Mouse (Mus musculus) midbrain, embryonic 10.5 days (tissue): ENCODE results near the gene Tns1. TPM values are rescaled to one million over a fixed set of nuclear protein-coding genes. Genes with fewer than 3 reads are reported as not detected.

Experiments
- DNase-seq: peaks from one replicate; pipeline ENCODE4 v3.0.0-alpha.2; 2017; ENCODE audit warnings: low spot score
- H3K27ac ChIP-seq: fragments of 300-500 bp; sonication (generic); replicated peaks from 2 replicates; pipeline ENCODE4 v1.5.1; 2016; ENCODE audit warnings: mild to moderate bottlenecking
- H3K27me3 ChIP-seq: fragments of 300-500 bp; sonication (generic); 2 replicates; pipeline ENCODE4 v1.6.1; 2016; ENCODE audit warnings: low read depth, mild to moderate bottlenecking; ENCODE audit not compliant: poor library complexity, severe bottlenecking
- H3K36me3 ChIP-seq: fragments of 300-500 bp; sonication (generic); 2 replicates; pipeline ENCODE4 v1.6.1; 2016; ENCODE audit warnings: mild to moderate bottlenecking, moderate library complexity
- H3K4me1 ChIP-seq: fragments of 300-500 bp; sonication (generic); 2 replicates; pipeline ENCODE4 v1.6.1; 2016
- H3K4me3 ChIP-seq: fragments of 300-500 bp; sonication (generic); 2 replicates; pipeline ENCODE4 v1.5.1; 2016; ENCODE audit warnings: mild to moderate bottlenecking, moderate library complexity
- H3K9me3 ChIP-seq: fragments of 300-500 bp; sonication (generic); replicated peaks from 2 replicates; pipeline ENCODE4 v1.6.1; 2016; ENCODE audit warnings: mild to moderate bottlenecking
- WGBS: fragments of 180-500 bp; shearing (Covaris S2); methylation state at CpG from one replicate; pipeline ENCODE4 v1.1.7; 2016; 5-methylcytosine and 5-hydroxymethylcytosine counted together
- polyA plus RNA-seq: library from polyadenylated mRNA; unstranded; fragments of >200 nt; fragmentation: Nextera tagmentation; extraction: Ambion mirVana; gene quantifications from 2 replicates; pipeline ENCODE4 v1.2.1, GENCODE M21; 2016

Gene Tns1
- polyA plus RNA-seq, 1 experiment from 2014 or later, result 10.3 TPM

DNA sequence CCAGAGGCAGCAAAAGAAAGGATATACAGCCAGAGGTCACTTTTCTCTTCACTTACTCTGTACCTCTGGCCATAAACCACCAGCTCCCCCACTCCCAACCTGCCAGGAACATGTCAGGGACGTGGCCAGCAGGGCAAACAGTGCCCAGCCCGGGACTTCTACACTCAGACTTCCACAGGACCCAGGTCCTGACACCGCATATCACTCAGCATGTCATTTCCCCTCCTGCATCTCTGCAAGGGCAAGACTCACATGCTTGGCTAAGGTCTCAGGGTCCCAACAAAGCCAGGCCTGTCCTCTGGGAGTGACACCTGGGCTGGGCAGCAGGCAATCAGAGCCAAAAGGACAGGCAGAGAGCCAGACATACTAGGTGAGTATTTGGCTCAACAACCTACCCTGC is 11.2 kb downstream of the Tns1 start:
- H3K4me1 ChIP-seq, result peaks cover 57% of the 10 kb centered on the region
- no peak for DNase-seq
- no peak overlapping the region for H3K4me3 ChIP-seq
- WGBS, result 68% methylated on average over 3 of the region's 3 CpGs
- peak overlapping the region; percentile 89 for H3K27ac ChIP-seq
- peaks cover 21% of the 10 kb centered on the region for H3K27me3 ChIP-seq
- H3K36me3 ChIP-seq, result no peaks in the 10 kb centered on the region
- no peaks in the 10 kb centered on the region for H3K9me3 ChIP-seq

GRCm38 (mm10) chr1:74111696-74112030 is 12.6 kb downstream of the Tns1 start:
- peak overlapping the region; percentile 34; the same call in 1 of the 2 replicates for H3K4me3 ChIP-seq
- H3K4me1 ChIP-seq, result peaks cover 67% of the 10 kb centered on the region
- 13% methylated on average over 6 of the region's 6 CpGs for WGBS
- no peak for DNase-seq
- H3K9me3 ChIP-seq, result no peaks in the 10 kb centered on the region
- peaks cover 26% of the 10 kb centered on the region for H3K27me3 ChIP-seq
- H3K36me3 ChIP-seq, result no peaks in the 10 kb centered on the region
- peak overlapping the region; percentile 89 for H3K27ac ChIP-seq

DNA sequence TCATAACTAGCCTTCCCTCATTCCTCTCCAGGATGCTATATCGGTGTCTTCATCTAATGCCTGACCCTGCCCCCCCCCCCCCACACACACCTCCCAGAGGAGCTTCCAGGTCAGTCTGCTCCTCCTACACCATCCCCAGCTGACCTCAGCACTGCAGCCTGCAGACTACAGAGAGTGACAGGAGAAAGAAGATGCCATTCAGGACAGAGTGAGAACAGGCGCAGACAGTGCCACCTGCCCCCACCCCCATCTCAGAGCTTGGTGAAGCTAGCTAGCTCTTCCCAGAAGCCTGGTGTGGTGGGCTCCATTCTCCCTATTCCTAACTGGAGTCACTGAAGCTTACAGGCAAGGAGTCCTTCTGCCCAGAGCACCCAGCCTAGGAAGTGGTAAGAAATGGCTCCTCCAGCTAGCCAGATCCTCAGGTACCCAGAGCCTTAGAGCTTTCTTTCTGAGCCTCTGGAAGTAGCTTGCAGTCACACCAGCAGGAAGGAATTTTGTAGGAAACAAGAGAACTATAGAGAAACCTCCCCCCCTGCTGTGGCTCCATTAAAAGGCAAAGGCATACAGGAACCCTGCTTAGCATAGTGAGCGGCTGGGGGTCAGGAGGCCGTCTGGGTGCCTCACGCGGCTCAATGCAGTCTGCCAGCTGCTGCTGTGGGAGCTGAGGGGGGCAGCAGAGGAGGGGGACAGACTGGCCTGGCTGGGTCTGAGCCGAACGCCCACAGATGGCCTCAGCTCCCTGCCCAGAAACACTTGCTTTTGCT is 13.1 kb downstream of the Tns1 start:
- peak; percentile 82 for DNase-seq
- WGBS, result 6% methylated on average over 8 of the region's 8 CpGs
- Histone ChIP-seq H3K4me3 (peak overlapping the region; percentile 34), H3K27ac (peak overlapping the region; percentile 89), H3K9me3 (no peaks in the 10 kb centered on the region), H3K27me3 (peaks cover 26% of the 10 kb centered on the region), H3K36me3 (no peaks in the 10 kb centered on the region), H3K4me1 (peaks cover 72% of the 10 kb centered on the region)

GRCm38 (mm10) chr1:74109670-74110069 is 14.6 kb downstream of the Tns1 start:
- Histone ChIP-seq H3K27ac (peak overlapping the region; percentile 89), H3K27me3 (peaks cover 30% of the 10 kb centered on the region), H3K4me3 (no peak overlapping the region), H3K9me3 (no peaks in the 10 kb centered on the region), H3K36me3 (no peaks in the 10 kb centered on the region), H3K4me1 (peaks cover 77% of the 10 kb centered on the region)
- no peak for DNase-seq
- 53% methylated on average over 2 of the region's 2 CpGs for WGBS

- Histone ChIP-seq H3K36me3 (no peaks in the 10 kb centered on the region), H3K9me3 (no peaks in the 10 kb centered on the region), H3K27ac (peak overlapping the region; percentile 73), H3K4me3 (no peak overlapping the region), H3K27me3 (peaks cover 28% of the 10 kb centered on the region), H3K4me1 (peaks cover 84% of the 10 kb centered on the region)
- DNase-seq, result no peak
- 67% methylated on average over 5 of the region's 5 CpGs for WGBS
These were observed 16.2 kb downstream of the Tns1 start for GRCm38 (mm10) chr1:74107931-74108618.

GRCm38 (mm10) chr1:74106214-74106613 is 18.0 kb downstream of the Tns1 start:
- H3K4me1 ChIP-seq, result peaks cover 76% of the 10 kb centered on the region
- H3K9me3 ChIP-seq, result no peaks in the 10 kb centered on the region
- peaks cover 36% of the 10 kb centered on the region for H3K27me3 ChIP-seq
- DNase-seq, result no peak
- 71% methylated on average over 6 of the region's 6 CpGs for WGBS
- H3K4me3 ChIP-seq, result no peak overlapping the region
- no peaks in the 10 kb centered on the region for H3K36me3 ChIP-seq
- H3K27ac ChIP-seq, result peak overlapping the region; percentile 47; the same call in 1 of the 2 replicates

GRCm38 (mm10) chr1:74105660-74106059 is 18.6 kb downstream of the Tns1 start:
- Histone ChIP-seq H3K4me3 (no peak overlapping the region), H3K27ac (0 out of 2 replicates have a peak overlapping the region, but pooled peaks have one; percentile 13), H3K9me3 (no peaks in the 10 kb centered on the region), H3K36me3 (no peaks in the 10 kb centered on the region), H3K27me3 (peaks cover 41% of the 10 kb centered on the region), H3K4me1 (peaks cover 71% of the 10 kb centered on the region)
- no peak for DNase-seq
- WGBS, result 90% methylated on average over 4 of the region's 4 CpGs

GRCm38 (mm10) chr1:74103654-74104353 is 20.4 kb downstream of the Tns1 start:
- H3K27ac ChIP-seq, result peak overlapping the region; percentile 87
- no peak overlapping the region; the same call in 1 of the 2 replicates for H3K4me3 ChIP-seq
- 10% methylated on average over 6 of the region's 6 CpGs for WGBS
- H3K9me3 ChIP-seq, result no peaks in the 10 kb centered on the region
- H3K36me3 ChIP-seq, result no peaks in the 10 kb centered on the region
- H3K27me3 ChIP-seq, result peaks cover 44% of the 10 kb centered on the region
- DNase-seq, result peak; percentile 56
- H3K4me1 ChIP-seq, result peaks cover 70% of the 10 kb centered on the region

DNA sequence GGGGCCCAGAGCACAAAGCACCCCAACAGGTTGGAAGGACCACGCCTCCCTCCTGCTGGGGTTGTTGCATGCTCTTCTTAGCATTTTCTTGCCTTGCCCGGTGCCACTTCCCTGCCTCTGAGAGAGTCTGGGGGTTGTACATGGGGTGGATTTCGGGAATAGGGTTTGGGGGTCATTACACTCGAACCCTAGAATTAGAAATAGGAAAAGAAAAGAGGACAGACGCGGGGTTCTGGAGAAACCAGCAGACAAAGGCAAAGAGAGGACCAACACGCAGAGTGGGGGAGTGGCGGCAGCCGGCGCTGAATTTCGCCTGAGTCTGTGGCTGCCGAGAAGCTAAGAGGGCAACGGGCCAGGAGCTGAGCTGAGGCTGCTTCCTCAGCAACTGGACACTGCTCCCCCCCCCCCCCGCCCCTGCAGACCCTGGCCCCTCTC is 25.2 kb downstream of the Tns1 start:
- Histone ChIP-seq H3K36me3 (no peaks in the 10 kb centered on the region), H3K4me3 (peak overlapping the region; percentile 73), H3K9me3 (no peaks in the 10 kb centered on the region), H3K27ac (peak overlapping the region; percentile 90), H3K27me3 (peaks cover 81% of the 10 kb centered on the region), H3K4me1 (peaks cover 64% of the 10 kb centered on the region)
- WGBS, result under 1% methylated on average over 14 of the region's 14 CpGs
- DNase-seq, result peak; percentile 54

DNA sequence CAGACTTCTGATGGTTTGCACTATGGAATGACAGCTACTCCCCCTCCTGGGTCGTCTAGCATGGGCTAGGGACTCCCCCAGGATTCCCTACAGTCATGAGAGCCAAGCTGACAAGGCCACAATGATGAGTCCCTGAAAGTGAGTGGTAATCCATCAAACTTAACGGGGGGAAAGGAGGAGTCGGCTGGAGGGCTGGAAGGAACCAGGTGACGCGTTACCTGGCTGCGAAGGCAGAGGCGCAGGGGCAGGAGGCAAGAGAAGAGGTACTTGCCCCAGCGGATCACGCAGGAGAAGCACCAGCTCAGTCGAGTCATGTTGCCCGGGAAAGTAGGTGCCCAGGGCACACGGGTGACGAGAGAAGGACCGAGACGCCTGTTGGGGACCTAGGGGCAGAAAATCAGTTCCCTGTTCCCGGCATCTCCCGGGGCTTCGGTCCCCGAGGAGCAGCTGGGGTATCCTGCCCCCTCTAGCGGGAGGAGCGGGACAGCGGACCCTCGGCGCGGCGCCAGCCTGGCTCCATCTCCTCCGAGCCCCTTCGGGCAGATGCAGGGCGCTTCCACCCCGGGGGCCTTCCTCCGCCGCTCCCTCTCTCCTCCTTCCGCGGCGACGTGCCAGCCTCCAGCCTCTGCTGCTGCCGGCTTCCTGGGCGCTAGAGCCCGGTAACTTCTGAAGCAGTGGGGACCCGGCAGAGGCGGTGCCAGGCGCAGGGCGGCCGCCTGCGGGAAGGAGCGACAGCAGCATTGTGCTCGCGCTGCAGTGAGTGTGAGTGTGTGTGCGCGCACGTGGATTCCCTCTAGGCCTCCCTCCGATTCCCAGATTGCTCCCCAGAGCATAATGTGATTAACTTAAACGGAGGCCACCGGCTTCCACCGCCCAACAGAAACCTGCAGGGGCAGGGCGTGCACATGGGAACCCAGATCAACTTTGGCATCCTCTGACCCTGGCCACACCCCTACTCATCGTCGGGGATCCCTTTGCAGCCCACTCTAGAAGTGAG is 25.9 kb downstream of the Tns1 start:
- peaks cover 57% of the 10 kb centered on the region for H3K4me1 ChIP-seq
- peak; percentile 81 for DNase-seq
- H3K27me3 ChIP-seq, result peaks cover 84% of the 10 kb centered on the region
- peak overlapping the region; percentile 73 for H3K4me3 ChIP-seq
- WGBS, result under 1% methylated on average over 58 of the region's 58 CpGs
- H3K9me3 ChIP-seq, result no peaks in the 10 kb centered on the region
- H3K36me3 ChIP-seq, result no peaks in the 10 kb centered on the region
- H3K27ac ChIP-seq, result peak overlapping the region; percentile 90

DNA sequence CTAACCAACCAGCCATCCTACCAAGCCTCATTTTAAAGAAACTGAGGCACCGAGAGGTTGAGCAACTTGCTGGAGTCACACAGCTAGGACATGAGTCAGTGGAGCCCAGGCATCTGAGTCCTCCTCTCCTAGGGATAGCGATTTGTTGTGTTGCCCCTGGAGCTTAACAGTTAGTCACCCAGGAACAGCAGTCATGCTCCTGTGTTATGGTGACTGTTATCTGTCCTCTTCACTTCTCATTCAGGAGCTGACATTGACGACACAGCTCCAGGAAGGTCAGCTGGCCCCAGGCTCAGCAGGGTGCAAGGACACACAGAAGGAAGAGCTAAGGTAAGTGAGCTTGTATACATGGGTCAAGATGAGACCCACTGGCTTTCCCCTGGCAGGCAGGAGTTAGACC is 28.5 kb downstream of the Tns1 start:
- no peak overlapping the region for H3K27ac ChIP-seq
- no peaks in the 10 kb centered on the region for H3K9me3 ChIP-seq
- peaks cover 74% of the 10 kb centered on the region for H3K27me3 ChIP-seq
- no peak overlapping the region for H3K4me3 ChIP-seq
- peaks cover 64% of the 10 kb centered on the region for H3K4me1 ChIP-seq
- DNase-seq, result no peak
- 53% methylated on average over 3 of the region's 3 CpGs for WGBS
- no peaks in the 10 kb centered on the region for H3K36me3 ChIP-seq

GRCm38 (mm10) chr1:74095296-74095695 is 29.0 kb downstream of the Tns1 start:
- Histone ChIP-seq H3K4me1 (peaks cover 66% of the 10 kb centered on the region), H3K9me3 (no peaks in the 10 kb centered on the region), H3K4me3 (no peak overlapping the region), H3K36me3 (no peaks in the 10 kb centered on the region), H3K27ac (no peak overlapping the region), H3K27me3 (peaks cover 71% of the 10 kb centered on the region)
- DNase-seq, result no peak
- 58% methylated on average over 6 of the region's 6 CpGs for WGBS
